Mouse (Mus musculus): ENCODE measurements at regions not wholly inside any gene's neighbourhood (a gene's known extent, or its start where the extent isn't known, plus 50 kb on each side); places are given as distances from the start of the nearest gene placed in this dataset.

DNA sequence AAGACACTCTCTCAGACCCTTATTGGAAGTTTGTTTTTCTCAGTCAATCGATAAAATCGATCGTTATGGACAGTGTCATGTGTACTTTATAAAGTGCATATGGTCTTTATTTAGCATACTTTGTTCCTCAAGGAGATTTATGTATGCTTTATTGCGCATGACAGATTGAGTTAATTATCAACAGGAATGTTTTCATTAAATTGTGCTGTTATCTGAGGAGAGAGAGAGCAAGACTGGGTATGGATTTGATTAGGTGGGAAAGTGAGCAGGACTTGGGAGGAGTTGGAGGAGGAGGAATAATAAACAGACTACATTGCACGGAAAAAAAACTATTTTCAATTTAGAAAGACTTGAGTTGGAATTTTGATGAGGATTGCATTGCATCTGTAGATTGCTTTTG lies 183.8 kb upstream of the Sstr1 start:
- no peak for DNase-seq

DNA sequence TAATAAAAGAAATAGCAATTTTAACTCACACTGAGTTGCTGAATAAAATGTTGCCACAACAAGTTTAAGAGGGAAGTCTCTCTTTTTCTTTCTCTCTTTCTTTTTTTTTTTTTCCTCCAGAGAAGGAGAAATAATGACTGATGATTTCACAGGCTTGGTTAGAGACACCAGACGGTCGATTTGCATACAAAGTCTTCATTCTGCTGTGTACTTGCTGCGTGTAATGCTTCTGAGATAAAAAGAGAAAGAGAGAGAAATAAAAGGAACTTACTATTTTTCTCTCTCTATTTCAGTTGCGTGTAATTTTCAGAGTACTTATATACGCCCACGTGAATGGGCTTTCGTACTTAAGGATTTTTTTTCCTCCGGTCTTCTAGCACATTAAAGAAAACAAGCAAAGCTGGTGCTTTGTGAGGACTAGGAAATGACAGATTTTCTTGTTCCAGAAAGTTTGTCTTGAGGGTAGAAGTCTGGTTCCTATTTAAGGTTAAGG lies 155.2 kb upstream of the Sstr1 start:
- no peak for DNase-seq

DNA sequence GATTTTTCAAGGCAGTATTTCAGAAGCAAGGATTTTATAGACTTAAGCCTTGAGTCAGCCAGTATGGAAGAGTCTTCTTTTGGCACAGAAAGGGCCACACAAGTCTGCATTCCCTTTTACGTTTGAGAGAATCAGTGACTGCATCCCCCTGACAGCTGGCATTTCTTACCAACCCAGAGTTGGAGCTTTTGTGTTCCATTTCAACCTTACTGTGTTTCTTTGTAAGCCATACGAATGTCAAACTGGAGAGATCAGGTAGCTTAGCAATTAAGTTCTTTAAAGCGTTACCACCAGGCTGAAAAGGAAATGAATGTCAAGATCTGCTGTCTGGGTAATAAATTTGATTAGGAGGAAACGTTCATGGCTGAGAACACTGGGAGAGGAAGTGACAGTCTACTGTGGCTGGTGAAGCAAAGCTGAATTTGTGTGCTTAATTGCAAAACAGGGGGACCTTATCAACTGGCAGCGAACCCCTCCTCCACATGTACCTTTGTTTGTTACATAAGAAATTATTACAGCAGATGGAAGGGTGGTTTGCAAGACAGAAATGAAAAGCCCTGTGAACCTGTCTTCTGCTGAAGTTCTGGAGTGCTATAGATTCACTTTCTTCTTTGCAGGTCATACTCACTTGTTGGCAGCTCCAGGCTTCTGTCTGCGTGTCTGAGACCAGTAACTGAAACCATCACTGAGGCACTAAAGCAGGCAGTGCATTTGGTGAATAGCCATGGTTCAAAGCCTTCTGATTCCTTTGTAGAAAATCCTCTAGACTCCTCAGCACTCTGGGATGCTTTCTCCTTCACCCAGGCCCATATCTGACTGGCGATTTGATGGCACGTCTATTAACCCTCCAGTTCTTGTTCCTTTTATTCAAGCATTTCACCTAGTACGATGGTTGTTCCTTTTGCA lies 144.0 kb upstream of the Sstr1 start:
- no peak for DNase-seq

DNA sequence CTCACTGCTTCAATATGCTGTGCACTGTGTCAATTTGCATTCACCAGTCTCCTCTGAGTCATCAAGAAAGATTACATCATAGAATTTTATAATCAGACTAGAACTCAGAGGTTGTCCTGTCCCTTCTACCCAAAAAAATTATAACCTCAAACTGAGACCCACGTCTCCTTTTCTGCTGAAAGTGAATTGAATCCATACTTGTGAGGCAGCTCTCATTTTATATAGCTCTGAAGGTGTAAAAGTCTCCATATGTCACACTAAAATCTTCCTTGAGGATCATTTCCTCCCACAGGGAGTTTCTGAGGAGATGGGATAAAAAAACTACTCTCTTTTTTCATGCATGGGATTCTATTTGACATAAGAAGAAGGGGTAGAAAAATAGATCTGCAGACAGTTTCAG lies 124.3 kb upstream of the Sstr1 start:
- DNase-seq, result no peak

DNA sequence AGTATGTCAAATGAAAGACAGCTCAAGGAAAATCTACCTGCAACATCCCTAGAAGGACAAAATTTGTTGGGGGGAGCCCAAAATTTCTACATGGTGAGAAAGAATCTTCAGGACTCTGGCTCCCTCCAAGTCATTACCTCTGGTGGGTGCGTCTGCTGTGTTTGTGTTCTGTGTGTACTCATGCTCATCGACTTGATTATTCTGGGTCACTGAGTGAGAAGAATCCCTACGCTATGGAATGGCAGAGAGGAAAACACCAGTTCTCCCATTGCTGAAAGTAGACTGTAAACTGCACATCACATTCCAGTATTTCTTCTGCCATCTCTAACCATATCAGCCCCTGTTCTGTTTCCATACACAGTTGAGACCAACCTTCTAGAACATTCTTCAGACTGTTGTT lies 98.9 kb upstream of the Sstr1 start:
- no peak for DNase-seq

DNA sequence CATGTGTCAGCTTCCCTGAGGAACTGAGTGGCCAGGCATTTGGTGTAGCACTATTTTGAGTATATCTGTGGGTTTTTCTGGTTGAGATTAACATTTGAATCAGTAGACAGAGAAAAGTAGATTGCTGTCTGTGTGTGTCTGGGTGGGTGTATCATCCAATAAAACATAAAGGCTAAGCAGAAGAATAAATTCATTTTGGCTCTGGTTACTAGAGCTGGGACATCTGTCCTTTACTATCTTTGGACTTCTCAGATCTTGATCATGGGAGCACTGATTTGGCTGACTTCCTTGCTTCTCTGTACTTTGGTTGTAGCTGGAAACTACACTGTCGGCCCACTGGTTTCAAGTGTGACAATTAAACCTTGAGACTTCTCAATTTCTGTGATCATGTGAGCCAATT lies 72.5 kb upstream of the Sstr1 start:
- DNase-seq, result peak; percentile 4

DNA sequence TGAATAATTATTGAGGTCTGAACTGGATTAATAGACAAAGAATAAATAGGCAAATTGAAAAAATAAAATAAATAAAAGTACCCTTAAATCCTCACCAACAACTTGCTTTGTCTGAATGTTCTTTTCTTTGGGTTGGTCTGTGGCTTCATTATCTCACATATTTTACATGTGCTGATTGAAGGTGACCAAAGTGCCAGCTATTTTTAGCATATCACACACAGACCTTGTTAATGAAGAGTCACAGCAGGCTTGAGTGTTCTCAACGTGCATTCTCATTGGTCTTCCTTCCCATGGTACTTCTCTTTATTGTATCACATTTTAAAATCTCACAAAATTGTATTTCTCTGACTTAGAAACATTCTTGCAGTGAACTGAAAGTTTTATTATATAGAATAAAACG lies 59.7 kb upstream of the Sstr1 start:
- DNase-seq, result no peak

Measured in layer of hippocampus, adult 9-11 months (tissue).